In the genomic region with DNA sequence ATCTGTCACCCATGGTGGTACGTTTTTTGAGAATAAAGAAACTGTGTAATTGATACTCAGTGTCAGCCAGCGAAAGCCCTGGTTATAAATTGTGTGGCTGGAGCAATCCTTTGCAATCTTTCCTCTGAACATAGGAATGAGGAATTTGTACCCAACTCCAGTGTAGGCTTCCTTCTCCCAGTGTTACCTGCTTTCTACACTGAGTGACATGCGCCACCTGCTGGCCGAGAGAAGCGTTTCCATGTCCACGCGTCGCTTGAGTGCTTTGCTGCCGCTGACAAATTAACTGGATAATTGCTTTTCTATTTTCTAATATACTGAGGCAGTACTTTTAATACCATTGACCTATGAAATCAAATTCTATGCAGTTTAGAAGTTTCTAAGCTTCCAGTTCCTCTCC, we compare ENCODE assay signal across 9 mouse cellular contexts.
A peak's percentile ranks its signal among the peaks of the same experiment; 100 is the strongest.
DNase-seq lines count a peak whose midpoint lies in the region; ATAC-seq and TF ChIP-seq lines count a peak whose summit lies in the region.
"Had no signal": no experiment of that assay in that cellular context is flagged by ENCODE, and none has a peak within 500 bp of the region (broad histone marks: within the 10 kb centered on the region; RNA-seq: fewer than 3 reads in every experiment).

No protein-coding gene starts in this region.

- TF ChIP-seq CTCF in bone marrow, adult 2 months (IDR thresholded peaks at IDR 0.05; ENCODE audit: control insufficient read depth, insufficient read depth, low read length), result peak; percentile 84
- TF ChIP-seq CTCF in embryonic fibroblast, embryonic 13.5 days (IDR thresholded peaks at IDR 0.05; ENCODE audit: borderline replicate concordance, insufficient read depth, low read length), result peak; percentile 92

- H3K4me3 ChIP-seq in bone marrow, adult 2 months (replicated peaks; ENCODE audit: control insufficient read depth, low read depth, low read length), result no peak overlapping the region
- H3K4me3 ChIP-seq in embryonic fibroblast, embryonic 13.5 days (ENCODE audit: insufficient read depth, low read length), result no peak overlapping the region
- H3K4me3 ChIP-seq in hindbrain, embryonic 14.5 days (replicated peaks; ENCODE audit: low read length), result no peak overlapping the region
- H3K4me3 ChIP-seq: heart, embryonic 15.5 days had no signal

- H3K27ac ChIP-seq in bone marrow, adult 2 months (ENCODE audit: control insufficient read depth, insufficient read depth, low read depth, low read length, poor library complexity), result no peak overlapping the region
- H3K27ac ChIP-seq in embryonic fibroblast, embryonic 13.5 days (ENCODE audit: insufficient read depth, low read length), result no peak overlapping the region
- H3K27ac ChIP-seq in hindbrain, embryonic 14.5 days, result no peak overlapping the region
- H3K27ac ChIP-seq: heart, embryonic 15.5 days had no signal

- WGBS in bone marrow, adult 2 months, result 19% methylated on average over 9 of the region's 9 CpGs
- 17% methylated on average over 9 of the region's 9 CpGs for WGBS in hindbrain, embryonic 14.5 days

- no peak overlapping the region for H3K9ac ChIP-seq in hindbrain, embryonic 14.5 days
- H3K9ac ChIP-seq: heart, embryonic 15.5 days had no signal

- H3K27me3 ChIP-seq in hindbrain, embryonic 14.5 days (ENCODE audit: control insufficient read depth, insufficient read depth, low read length), result no peaks in the 10 kb centered on the region
- H3K27me3 ChIP-seq: heart, embryonic 15.5 days had no signal

- no peak overlapping the region for H3K4me2 ChIP-seq in hindbrain, embryonic 14.5 days (replicated peaks)
- H3K4me2 ChIP-seq: heart, embryonic 15.5 days had no signal

- no peaks in the 10 kb centered on the region for H3K4me1 ChIP-seq in bone marrow, adult 2 months (ENCODE audit: control insufficient read depth, insufficient read depth, low read length)
- H3K4me1 ChIP-seq in embryonic fibroblast, embryonic 13.5 days (ENCODE audit: control insufficient read depth, insufficient read depth, low read length), result no peaks in the 10 kb centered on the region
- H3K4me1 ChIP-seq in hindbrain, embryonic 14.5 days (replicated peaks; ENCODE audit: control insufficient read depth, insufficient read depth, low read length), result no peaks in the 10 kb centered on the region
- H3K4me1 ChIP-seq: heart, embryonic 15.5 days had no signal

- ATAC-seq in hindbrain, embryonic 14.5 days (ENCODE audit: low FRiP score), result peak; percentile 81

- H3K9me3 ChIP-seq in hindbrain, embryonic 14.5 days (ENCODE audit: control insufficient read depth, low read length), result no peaks in the 10 kb centered on the region
- H3K9me3 ChIP-seq: heart, embryonic 15.5 days had no signal

- no peak for TF ChIP-seq POLR2A in bone marrow, adult 2 months (IDR thresholded peaks at IDR 0.05; ENCODE audit: borderline replicate concordance, control insufficient read depth, low read depth, low read length)
- TF ChIP-seq POLR2A in embryonic fibroblast, embryonic 13.5 days (IDR thresholded peaks at IDR 0.05; ENCODE audit: low read depth, low read length), result no peak

- no peaks in the 10 kb centered on the region for H3K36me3 ChIP-seq in hindbrain, embryonic 14.5 days (replicated peaks; ENCODE audit: control insufficient read depth, insufficient read depth)
- H3K36me3 ChIP-seq: heart, embryonic 15.5 days had no signal

- peak; percentile 75 for DNase-seq in ES-CJ7 (ENCODE audit: low read depth, low spot score)
- DNase-seq in hindbrain, embryonic 14.5 days (ENCODE audit: low spot score), result peak; percentile 87
- peak; percentile 70 to 73 for DNase-seq in layer of hippocampus, postnatal 14 days (ENCODE audit: low spot score in 2 of 2)
- peak; percentile 63 to 66 for DNase-seq in lung, postnatal 4 days
- DNase-seq in right cerebral cortex, adult 18-20 months, result peak; percentile 73
- peak; percentile 70 for DNase-seq in urinary bladder, postnatal 14 days (ENCODE audit: low spot score)
